Mouse (Mus musculus): ENCODE measurements around the gene Tuba3a.

The Tuba3a gene

DNA sequence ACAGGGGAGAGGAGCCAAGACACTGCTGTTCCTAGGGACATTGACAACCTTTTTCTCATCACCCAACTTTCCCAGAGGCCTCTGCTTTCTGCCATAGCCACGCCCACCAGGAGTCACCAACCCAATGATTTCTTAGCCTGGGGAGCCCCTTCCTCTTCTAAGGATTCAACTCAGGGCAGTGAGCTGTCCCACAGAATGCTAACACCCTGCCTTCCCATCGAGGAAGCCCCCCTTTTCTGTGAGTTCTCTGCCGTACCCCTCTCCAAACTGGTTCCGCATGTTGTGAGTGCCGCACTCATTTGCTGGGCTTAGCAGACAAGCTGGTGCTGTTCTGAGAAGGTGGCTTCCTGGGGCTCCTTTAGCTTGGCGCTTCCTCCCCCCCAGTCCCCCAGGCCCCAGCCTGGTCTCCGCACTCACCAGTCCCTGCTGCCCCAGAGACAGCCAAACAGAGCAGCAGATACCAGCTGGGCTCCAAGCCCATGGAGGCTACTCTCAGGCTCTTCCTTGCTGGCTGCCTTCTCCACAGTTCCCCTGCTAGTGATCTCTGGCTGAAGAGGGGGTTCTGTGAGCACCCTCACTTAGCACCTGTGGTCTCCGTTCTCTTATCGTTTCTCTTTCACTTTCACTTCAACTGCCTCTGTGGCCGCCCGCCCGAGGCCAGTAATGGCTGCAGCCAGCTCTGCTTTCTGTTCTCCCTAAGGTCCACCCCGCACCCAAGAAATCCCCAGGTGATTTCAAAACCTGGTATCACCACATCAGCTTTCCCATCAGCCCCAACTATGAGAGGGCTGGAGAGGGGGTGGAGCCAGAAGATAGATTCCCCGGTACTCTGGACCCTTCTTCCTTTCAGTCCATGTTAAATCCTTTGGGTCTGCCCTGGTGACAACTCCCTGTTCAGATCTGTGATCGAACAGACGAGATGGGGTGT, 54.5 kb downstream of the Tuba3a start, which contains the start of gene Tapbpl:
Gene Tapbpl (minus strand): TSS at position 744 of the 928 bp plus-strand sequence.
- peak; percentile 78 to 80 for DNase-seq (ENCODE audit: low spot score in 2 of 2)

DNA sequence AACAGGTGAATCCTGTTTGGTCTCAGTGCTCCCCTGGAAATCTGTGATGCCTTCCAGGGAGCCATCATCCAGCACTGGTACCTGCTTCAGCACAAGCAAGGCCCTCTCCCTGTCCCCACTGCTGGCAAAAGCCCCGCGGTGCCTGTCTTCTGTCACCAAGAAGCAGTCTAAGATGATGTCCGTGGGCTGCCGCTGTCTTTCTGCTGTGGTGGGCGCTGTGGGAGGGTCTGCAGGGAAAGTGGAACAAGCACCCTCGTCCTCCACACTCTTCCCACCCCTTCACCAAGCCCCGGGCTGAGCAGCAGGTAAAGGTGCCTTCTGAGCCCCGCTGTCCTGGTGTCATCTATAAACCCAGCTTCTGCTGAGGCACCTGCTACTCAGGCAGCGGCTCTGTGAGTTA, 55.3 kb downstream of the Tuba3a start:
- peak in 1 of 2 experiments; percentile 36 for DNase-seq (ENCODE audit: low spot score in 2 of 2)

Measured in thymus, postnatal 10 days (tissue).